Mouse (Mus musculus): ENCODE measurements around the gene Lactb.

Lactb gene

DNA sequence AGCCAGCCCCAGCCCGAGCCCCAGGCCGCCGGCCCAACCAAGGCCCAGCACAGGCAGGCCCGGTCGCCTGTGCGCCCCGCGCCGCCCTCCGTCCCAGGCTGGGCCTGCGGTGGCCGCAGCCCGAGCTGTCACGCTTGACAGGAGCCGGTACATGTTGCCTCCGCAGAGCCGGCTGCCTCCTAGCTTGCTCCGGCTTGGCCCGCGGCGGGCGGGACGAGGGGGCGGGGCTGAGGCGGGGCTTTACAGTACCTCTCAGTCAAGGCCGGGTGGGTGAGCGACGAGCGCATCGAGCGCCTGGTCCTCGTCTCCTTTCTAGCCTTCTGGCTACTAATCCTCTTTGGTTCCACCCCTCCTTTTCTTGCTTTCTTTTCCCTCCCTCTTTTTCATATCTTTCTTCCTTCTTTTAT, at the start of gene Lactb:
Gene Lactb, minus strand, starts transcription at position 246 of the 407 bp plus-strand sequence.
- peak; percentile 90 for DNase-seq (ENCODE audit: low read depth, low spot score)

GRCm38 (mm10) chr9:67023371-67023770, 48.1 kb upstream of the Lactb start:
- DNase-seq (ENCODE audit: low read depth, low spot score) = no peak

DNA sequence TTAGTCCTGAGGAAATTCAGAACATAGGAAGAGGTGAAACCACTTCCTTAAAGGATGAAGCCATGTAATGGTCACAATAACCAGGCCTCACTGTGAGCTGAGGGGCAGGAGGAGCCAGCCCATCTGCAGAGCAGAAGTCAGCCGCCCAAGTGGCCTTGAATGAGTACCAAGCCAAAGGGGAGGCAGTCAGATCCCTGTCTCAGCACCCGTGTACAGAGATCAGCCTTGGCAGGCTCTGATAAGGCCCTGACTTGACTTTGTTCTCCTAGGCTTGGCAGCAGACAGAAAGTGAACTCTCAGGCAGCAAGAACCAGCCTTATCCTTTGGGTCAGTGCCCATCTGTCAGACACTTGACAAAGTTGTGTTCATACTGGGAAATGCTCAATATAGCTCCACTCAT, 44.8 kb upstream of the Lactb start:
- DNase-seq (ENCODE audit: low read depth, low spot score) = no peak

DNA sequence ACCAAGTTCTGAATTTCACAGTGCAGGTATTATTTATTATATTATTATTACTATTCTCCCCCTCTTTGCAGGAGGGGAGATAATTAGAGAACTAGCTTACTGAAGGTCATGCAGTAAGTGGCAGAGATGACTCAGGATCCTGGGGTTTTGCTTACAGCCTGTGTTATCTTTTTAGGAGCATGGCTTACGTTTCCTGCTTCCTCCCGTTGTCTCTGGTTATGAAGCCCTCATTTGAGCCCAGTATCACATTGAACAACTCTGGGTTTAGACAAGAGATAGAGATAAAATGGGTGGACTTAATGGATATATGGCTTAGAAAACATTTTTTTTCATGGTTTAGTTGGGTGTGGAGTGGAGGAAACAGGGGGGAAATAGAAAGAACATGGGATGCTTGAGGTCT, 38.2 kb upstream of the Lactb start:
- DNase-seq (ENCODE audit: low read depth, low spot score) = no peak

GRCm38 (mm10) chr9:67012470-67012869, 37.2 kb upstream of the Lactb start:
- DNase-seq (ENCODE audit: low read depth, low spot score) = no peak

- DNase-seq (ENCODE audit: low read depth, low spot score) = no peak
These were observed 36.2 kb upstream of the Lactb start for GRCm38 (mm10) chr9:67011483-67011882.

GRCm38 (mm10) chr9:67008781-67009180, 33.5 kb upstream of the Lactb start:
- DNase-seq (ENCODE audit: low read depth, low spot score) = no peak

DNA sequence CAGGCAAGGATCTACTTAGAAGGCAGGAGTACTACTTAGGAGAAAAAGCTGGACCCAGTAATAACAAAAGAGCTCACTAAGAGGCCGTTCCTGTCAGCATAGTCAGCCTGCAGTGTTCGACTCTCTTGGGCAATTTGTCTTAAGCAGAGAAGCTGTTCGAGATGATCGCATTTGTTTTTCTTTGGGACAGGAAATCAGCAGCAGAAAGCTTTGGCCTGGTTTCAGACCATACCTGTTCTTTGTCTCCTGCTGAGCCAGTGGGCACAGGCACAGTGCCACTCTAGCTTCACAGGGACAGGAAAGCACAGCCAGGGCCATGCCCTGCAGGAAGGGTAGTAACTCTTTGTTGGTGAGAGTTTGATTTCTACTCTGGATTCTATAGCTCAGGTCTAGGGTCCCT, 31.1 kb upstream of the Lactb start:
- no peak for DNase-seq (ENCODE audit: low read depth, low spot score)

DNA sequence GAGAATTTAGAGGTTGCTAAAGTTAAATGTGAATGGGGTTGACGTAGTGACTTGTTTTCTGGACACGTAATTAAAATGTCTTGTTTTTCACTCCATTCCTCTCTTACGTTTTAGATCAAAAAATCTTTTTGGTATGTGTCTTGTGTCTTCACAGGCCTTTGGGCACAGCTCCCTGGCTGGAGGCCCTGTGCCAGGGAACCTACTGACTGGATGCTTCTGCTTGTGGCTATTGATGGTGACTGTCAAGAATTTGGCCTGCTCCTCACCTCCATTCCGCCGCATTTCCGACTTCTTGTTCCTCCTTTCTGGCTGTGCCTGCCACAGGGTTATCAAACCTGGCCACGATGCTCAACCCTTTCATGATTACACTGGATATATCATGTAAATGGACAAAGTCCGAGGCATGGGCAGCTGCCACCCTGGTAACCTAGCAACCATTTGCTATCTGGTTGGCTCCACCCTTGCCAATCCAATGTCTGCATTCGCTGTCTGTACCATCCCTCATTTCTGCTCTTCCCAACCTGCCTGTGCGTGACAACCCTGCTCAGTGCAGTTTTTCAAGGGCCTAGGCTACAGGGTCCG, 30.0 kb upstream of the Lactb start:
- DNase-seq (ENCODE audit: low read depth, low spot score) = no peak

DNA sequence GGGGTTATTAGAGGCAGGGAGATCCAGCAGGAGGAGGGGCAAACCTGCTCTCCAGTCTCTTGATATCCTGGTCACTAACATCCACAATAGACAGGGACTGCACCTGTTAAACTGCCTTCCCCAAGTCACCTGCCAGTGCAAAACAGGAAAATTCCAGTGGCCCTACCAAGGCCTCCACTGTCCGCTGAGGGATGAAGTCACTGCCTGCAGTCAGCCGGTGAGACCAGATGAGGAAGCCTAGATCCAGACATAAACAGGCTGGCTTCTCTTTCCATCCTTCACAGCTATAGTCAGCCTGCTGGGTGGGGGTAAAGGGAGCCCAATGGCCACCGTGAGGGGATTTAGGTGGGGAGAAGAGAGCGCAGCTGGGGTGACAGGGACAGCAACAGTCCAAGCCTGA, 28.4 kb upstream of the Lactb start:
- DNase-seq (ENCODE audit: low read depth, low spot score) = no peak

DNA sequence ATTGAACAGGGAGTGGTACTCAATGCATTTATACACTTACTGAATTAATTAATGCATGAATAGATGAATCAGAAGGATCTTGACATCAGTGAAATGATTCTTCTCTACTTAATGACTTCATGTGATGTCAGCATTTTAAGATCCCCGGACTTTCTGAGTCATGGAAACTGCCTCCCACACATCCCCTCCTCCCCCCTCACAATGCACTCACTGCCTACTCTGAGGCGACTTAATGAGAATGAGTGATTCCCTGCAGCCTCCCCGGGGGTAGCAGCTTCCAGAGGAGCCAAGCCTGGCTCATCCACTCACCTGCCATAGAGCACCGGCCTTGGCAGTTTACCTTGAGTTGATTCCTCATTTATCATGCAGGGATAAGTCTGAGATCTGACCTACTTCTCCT, 27.9 kb upstream of the Lactb start:
- peak; percentile 32 for DNase-seq (ENCODE audit: low read depth, low spot score)

DNA sequence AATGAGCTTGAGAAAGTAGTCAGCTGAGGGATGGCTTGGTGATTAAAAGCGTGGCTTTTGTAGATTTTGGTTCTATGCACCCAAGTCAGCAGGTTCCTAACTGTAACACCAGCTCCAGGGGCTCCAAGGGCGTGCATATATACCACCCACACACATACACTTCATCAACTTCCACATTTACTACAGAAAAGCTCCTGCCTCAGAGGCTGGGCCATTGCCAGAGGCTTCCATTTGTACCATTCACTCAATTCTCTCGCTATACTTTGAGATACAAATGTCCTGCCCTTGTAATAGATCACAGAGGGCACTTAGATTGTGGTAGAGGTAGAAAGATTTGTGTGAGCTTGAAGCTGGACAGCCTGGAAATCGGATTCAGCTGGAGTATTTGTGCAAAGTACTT, 26.2 kb upstream of the Lactb start:
- DNase-seq (ENCODE audit: low read depth, low spot score) = no peak

GRCm38 (mm10) chr9:67001050-67001449, 25.8 kb upstream of the Lactb start:
- peak; percentile 80 for DNase-seq (ENCODE audit: low read depth, low spot score)

GRCm38 (mm10) chr9:66999698-67000097, 24.4 kb upstream of the Lactb start:
- no peak for DNase-seq (ENCODE audit: low read depth, low spot score)

- no peak for DNase-seq (ENCODE audit: low read depth, low spot score)
These were observed 16.6 kb upstream of the Lactb start for GRCm38 (mm10) chr9:66991750-66992410.

DNA sequence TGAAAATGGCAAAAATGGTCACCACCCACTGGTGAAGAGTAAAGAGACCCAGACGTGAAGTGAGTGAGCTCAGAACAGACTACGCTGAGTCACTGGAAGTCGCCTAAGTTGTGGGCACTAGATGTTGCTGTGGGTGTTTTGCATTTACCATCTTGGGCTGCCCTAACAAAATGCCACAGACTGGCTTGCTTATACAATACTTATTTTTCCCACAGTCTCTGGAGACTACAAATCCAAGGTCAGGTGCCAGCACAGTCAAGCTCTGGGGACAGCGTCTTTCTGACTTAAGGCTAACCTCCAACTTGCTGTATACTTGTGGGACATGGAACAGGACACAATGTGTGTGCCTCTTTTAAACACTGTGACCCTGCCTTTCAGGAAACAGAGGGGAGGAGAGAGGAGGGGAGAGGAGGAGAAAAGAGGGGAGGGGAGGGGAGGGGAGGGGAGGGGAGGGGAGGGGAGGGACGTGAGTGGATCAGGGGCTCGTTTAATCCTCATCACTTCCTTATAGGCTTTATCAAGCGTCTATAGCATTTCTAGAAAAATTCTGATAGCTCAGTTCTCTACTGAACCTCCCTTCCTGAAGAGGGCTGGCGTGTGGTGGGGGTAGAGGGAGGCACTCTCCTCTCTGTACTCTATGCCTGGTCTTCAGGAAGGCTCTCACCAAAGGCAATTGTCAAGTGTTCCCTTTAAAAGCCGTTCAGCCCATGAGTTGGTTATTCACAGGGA, 15.9 kb upstream of the Lactb start:
- peak; percentile 27 for DNase-seq (ENCODE audit: low read depth, low spot score)

GRCm38 (mm10) chr9:66990046-66990445, 14.8 kb upstream of the Lactb start:
- DNase-seq (ENCODE audit: low read depth, low spot score) = peak; percentile 57

GRCm38 (mm10) chr9:66989581-66989980, 14.3 kb upstream of the Lactb start:
- no peak for DNase-seq (ENCODE audit: low read depth, low spot score)

DNA sequence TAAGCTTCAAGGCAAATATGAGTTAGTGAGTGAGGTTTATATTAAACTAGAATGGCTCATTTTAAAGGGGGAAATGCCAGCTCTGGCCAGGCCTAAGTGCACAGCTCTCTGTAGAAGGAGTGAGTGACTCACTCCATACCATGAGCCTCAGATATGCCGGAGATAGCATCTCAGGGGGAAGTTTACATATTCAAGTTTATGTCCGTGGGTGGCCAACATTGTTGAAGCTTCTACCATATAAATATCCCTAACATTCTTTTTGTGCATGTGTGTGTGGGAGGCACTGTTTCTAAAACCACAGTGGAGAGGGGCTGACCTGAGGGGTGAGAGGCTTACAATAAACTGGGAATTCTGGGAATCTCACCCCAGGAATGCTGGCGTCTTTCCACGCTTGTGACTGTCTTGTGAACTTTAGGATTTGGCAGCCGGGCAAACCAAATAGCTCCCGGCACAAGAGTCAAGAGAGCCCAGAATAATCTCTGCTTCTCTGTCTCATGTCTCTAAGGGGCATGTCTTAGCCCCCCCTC, 13.7 kb upstream of the Lactb start:
- peak; percentile 52 for DNase-seq (ENCODE audit: low read depth, low spot score)

DNA sequence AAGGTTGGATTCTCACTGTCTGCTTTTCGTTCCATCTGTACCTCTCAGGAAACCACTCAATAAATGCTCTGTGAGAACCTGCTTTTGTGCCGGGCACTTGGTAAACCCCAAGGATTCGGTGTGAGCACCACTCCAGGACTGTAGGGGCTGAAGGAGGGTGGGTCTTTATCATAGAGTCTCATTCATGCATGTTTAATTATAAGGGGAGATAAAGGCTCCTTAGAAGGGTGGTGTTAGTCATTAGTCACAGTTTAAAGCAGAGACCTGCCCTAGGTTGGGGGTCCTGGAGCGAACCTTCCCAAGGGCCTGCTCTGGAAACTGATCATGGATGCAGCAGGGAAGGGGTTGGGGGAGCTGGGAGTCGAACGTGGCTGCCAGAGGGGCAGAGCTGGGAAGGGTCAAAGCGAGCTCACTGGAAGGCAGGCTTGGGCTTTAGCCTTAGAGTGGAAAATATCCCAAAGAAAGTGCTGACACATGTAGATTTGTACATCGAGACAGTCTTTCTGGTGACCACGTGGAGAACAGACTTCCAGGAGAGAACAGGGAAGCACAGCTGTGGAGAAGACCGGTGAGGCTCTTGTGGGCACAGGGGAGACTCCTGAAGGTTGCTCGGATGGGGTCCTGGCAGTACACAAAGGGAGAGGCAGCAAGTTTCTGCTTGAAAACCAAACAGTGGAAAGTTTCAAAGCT, 13.1 kb upstream of the Lactb start:
- DNase-seq (ENCODE audit: low read depth, low spot score) = no peak

DNA sequence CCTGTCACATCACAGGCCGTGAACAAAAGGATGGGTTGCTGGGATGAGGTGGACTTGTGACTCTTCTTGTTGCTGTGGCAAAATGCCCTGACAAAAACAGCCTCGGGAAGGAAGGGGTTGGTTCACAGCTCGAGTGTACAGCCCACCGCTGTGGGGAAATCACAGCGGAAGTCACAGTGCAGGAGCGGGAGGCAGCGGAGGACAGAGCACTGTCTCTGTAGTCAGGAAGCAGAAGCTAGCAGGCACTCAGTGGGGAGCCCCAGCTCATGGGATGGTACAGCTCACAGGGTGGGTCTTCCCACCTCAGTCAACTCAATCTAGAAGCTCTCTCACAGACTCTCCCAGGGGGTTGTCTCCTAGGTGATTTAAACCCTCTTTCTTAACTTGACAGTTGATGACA, 10.1 kb upstream of the Lactb start:
- peak; percentile 33 for DNase-seq (ENCODE audit: low read depth, low spot score)

- no peak for DNase-seq (ENCODE audit: low read depth, low spot score)
These were observed 6.8 kb upstream of the Lactb start for GRCm38 (mm10) chr9:66982085-66982484.

Data from CD4-positive helper T cell, adult 2 months (primary cell).